In the genomic region with DNA sequence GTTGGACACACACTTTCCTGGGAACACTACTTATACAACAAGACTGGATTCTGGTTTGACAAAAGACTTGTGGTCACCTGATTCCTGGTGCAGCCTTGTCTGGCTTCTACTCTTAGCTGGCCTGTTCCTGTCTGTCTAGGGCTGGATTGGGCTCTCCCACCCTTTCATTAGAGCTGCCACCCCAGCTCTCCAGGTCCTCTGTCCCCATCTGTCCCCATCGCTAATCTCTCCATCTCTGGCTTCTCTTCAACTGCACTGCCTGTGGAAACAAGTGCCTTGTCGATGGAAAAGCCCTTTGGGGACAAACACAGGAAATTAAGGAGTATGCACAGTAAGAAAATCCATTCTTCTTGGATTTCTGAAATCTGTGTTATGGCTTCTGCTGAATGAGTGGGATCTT, we compare ENCODE assay signal across 28 mouse cellular contexts. TPM values are rescaled to one million over a fixed set of nuclear protein-coding genes. Genes with fewer than 3 reads are reported as not detected.
"Had no signal": no experiment of that assay in that cellular context is flagged by ENCODE, and none has a peak within 500 bp of the region (broad histone marks: within the 10 kb centered on the region; RNA-seq: fewer than 3 reads in every experiment).

No protein-coding gene starts in this region.

- H3K27me3 ChIP-seq: embryonic facial prominence, embryonic 12.5 days; embryonic facial prominence, embryonic 13.5 days; embryonic facial prominence, embryonic 15.5 days; forebrain, embryonic 15.5 days had no signal

- H3K4me2 ChIP-seq: embryonic facial prominence, embryonic 12.5 days; embryonic facial prominence, embryonic 13.5 days; embryonic facial prominence, embryonic 15.5 days; forebrain, embryonic 12.5 days; forebrain, embryonic 13.5 days; forebrain, embryonic 15.5 days had no signal

- H3K9ac ChIP-seq: embryonic facial prominence, embryonic 12.5 days; embryonic facial prominence, embryonic 13.5 days; embryonic facial prominence, embryonic 15.5 days; forebrain, embryonic 12.5 days; forebrain, embryonic 13.5 days; forebrain, embryonic 15.5 days; forebrain, postnatal 0 days had no signal

- H3K36me3 ChIP-seq: embryonic facial prominence, embryonic 10.5 days; embryonic facial prominence, embryonic 12.5 days; embryonic facial prominence, embryonic 13.5 days; embryonic facial prominence, embryonic 15.5 days; forebrain, embryonic 10.5 days; forebrain, embryonic 12.5 days; forebrain, embryonic 15.5 days had no signal

- H3K4me3 ChIP-seq: embryonic facial prominence, embryonic 10.5 days; embryonic facial prominence, embryonic 12.5 days; embryonic facial prominence, embryonic 13.5 days; embryonic facial prominence, embryonic 15.5 days; erythroblast, embryonic 14.5 days; forebrain, embryonic 10.5 days; forebrain, embryonic 12.5 days; forebrain, embryonic 13.5 days; forebrain, embryonic 15.5 days; gastrocnemius, adult 2 months; heart, adult 2 months had no signal

- DNase-seq: cerebellum, adult 2 months; cerebellum, adult 8-10 months; cerebellum, adult 9-10 months; cerebellum, adult 9-11 months; cerebellum, postnatal 14 days; cerebellum, postnatal 25 days; cerebellum, postnatal 36 days; embryo, embryonic 11 days; forebrain, postnatal 0 days; gastrocnemius, adult 2 months; gastrocnemius, postnatal 10 days; gastrocnemius, postnatal 14 days; gastrocnemius, postnatal 25 days; gastrocnemius, postnatal 36 days; heart, adult 11 months; heart, adult 18-20 months; heart, adult 2 months had no signal

- H3K27ac ChIP-seq: embryonic facial prominence, embryonic 10.5 days; embryonic facial prominence, embryonic 12.5 days; embryonic facial prominence, embryonic 13.5 days; embryonic facial prominence, embryonic 15.5 days; forebrain, embryonic 10.5 days; forebrain, embryonic 12.5 days; forebrain, embryonic 13.5 days; forebrain, embryonic 15.5 days; gastrocnemius, adult 2 months; heart, adult 2 months had no signal

- H3K9me3 ChIP-seq: embryonic facial prominence, embryonic 10.5 days; embryonic facial prominence, embryonic 12.5 days; embryonic facial prominence, embryonic 13.5 days; embryonic facial prominence, embryonic 15.5 days; forebrain, embryonic 10.5 days; forebrain, embryonic 12.5 days; forebrain, embryonic 13.5 days; forebrain, embryonic 15.5 days had no signal

- ATAC-seq: forebrain, embryonic 13.5 days; forebrain, embryonic 14.5 days; forebrain, embryonic 15.5 days; forebrain, embryonic 16.5 days; forebrain, postnatal 0 days had no signal

RNA-seq across cellular contexts. Expression of gene Adcyap1r1, which starts 12.9 kb away (rescaled TPM):
- polyA plus RNA-seq: erythroblast, embryonic 14.5 days had no signal
